Mouse (Mus musculus) 3T3-L1 (cell line): ENCODE data around the gene Pstpip1.

Source experiments
- DNase-seq: peaks from one replicate; pipeline ENCODE4 v3.0.0-alpha.2; 2015; ENCODE audit warnings: low read depth, low spot score

The Pstpip1 gene

GRCm38 (mm10) chr9:56089778-56090520 lies at the start of gene Pstpip1:
Pstpip1 (plus strand) TSS chr9:56089962.
- peak; percentile 22 for DNase-seq

DNA sequence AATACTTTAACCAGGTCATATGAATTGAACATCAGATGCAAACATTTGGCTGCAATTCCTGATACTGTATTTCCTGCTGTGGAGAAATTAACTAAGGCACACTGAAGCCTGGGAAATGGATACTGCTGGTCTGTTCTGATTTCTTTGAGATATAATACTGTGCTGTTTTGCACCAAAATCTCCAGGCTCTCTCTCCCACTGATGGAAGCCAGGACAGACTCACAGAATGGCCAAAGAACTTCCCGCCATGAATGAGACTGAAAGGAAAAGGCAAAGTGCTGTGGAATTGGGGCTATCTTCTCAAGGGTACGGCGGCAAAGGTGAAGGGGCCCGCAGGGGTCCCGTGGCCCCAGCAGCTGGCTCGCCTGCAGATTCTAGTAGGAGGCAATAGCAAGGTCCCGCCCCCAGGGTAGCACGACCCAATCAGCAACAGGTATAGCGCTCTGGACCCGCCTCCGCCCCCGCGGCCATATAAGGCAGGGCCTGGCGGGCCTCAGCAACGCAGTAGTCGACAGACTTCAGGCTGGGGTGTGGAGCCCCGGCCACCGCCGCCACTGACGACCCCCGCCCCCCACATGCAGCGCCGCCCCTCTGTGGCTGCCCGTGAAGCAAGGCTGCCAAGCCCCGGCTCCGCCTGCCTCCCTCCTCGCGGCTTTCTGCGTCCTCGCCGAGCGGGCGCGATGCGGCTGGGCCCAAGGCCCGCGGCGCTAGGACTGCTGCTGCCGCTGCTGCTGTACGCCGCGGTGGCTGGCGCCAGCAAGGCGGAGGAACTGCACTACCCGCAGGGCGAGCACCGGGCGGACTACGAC lies 48.2 kb upstream of the Pstpip1 start, which contains the start of gene Rcn2:
Rcn2 (plus strand) TSS at position 474 of the 809 bp plus-strand sequence.
- DNase-seq: peak; percentile 92

DNA sequence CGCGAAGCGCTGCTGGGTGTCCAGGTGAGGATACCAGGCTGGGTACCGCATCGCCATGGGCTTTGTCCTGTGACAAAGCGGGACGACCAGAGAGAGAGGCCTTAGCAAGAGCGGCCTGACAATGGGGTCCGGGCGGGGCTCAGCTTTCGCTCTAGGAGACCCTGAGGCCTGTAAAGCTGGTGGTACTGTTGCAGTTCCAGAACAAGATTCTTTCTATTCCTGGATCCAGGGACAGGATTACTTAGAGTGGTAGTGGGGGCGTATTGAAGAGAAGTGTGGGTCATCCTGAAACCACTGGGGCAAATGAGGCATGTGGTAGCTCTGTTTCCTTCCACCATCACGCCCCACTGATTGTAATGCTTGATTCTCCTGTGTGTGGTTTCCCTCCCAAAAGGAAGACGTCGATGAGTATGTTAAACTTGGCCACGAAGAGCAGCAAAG lies 47.6 kb upstream of the Pstpip1 start:
- peak; percentile 57 for DNase-seq

- DNase-seq: no peak
Measured at GRCm38 (mm10) chr9:56053796-56054195, 36.0 kb upstream of the Pstpip1 start.

DNA sequence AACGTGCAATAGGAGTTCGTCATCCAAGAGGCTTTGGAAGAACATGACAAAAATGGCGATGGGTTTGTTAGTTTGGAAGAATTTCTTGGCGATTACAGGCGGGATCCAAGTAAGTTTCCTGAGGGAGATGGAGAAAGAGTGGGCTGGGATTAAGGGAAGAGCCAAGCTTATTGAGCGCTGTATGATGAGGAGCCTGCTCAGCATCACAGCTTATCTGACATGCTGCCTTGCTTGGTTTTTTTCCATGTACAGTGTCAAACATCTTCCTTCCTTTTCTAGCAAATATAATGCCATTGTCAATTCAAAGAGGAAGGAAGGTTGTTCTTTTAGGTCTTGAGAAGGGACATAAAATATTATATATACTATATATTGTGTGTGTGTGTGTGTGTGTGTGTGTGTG lies 33.6 kb upstream of the Pstpip1 start:
- DNase-seq: no peak

DNA sequence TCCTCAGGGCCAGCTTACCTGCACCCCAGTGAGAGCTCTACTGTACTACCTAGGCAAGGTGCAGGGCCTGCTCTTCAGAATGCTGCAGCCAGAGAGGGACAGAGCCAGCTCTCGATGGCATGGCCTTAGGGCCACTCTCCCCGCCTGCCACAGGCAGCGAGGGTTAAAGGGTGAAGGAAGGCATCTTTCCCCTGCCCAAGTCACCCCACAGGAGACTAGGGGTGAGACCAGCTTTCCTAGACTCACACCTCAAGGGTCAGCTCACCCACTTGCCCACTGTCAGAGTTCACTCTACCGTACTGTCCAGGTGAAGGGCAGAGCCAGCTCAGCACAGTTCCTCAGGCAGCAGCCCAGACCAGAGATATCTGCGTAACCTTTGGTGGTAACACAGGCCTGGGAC lies 27.4 kb upstream of the Pstpip1 start:
- no peak for DNase-seq

DNA sequence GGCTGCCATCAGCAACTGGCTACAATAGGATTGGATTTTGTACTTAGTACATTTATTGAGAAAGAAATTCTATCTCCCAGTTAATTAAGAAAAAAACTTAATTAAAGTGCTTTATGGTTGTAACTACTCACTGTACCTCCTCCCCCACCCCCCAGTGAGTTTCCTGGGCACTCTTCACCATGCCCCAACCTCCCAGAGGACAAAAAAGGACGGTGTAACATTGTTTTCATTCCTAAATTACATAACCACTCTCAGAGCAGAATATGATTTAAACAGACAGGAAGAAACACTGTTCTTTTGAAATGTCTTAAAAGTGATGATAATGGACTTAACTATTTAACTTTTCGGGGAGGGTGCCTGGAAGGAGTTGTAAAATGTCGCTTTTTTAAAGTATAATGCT lies 24.8 kb upstream of the Pstpip1 start:
- no peak for DNase-seq

GRCm38 (mm10) chr9:56067964-56068363 lies 21.8 kb upstream of the Pstpip1 start:
- DNase-seq: no peak

- DNase-seq: no peak
Measured at GRCm38 (mm10) chr9:56068630-56069029, 21.1 kb upstream of the Pstpip1 start.

DNA sequence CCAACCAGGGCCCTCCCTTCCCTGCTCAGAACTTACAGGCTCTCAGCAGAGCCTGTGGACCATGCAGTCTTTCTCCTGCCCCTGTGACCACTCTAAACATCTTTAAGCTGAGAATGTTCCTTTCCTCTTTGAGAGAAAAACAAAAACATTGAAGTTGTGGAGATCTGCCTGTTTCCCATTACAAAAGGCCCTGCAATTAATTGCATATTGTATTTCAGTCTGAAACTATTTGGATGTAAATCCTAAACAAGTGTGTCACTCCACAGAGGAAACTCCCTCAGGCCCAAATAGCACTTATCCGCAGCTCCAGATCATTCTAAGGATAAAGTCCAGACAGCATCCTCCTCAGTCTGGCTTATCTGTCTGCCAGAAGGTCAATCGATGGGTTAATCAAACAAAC lies 16.9 kb upstream of the Pstpip1 start:
- no peak for DNase-seq

GRCm38 (mm10) chr9:56074863-56075262 lies 14.9 kb upstream of the Pstpip1 start:
- no peak for DNase-seq

DNA sequence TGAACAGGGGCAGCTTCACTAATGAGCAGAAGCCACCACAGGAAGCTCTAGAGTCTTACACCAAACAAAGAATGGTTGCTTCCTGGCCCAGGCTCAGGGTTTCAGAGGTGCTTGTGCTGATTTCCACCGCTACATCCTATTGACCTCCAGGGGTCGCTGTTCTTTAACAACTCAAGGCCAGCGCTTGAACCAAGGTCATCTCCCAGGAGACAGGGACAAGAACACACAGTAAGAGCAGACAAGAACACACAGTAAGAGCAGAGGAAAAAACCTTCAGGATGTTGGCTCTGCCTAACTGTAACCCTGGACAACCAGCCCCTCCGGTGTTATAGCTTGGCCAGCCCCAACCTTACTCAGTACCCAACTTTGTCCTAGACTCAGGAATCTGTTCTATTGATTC lies 14.5 kb upstream of the Pstpip1 start:
- peak; percentile 87 for DNase-seq

DNA sequence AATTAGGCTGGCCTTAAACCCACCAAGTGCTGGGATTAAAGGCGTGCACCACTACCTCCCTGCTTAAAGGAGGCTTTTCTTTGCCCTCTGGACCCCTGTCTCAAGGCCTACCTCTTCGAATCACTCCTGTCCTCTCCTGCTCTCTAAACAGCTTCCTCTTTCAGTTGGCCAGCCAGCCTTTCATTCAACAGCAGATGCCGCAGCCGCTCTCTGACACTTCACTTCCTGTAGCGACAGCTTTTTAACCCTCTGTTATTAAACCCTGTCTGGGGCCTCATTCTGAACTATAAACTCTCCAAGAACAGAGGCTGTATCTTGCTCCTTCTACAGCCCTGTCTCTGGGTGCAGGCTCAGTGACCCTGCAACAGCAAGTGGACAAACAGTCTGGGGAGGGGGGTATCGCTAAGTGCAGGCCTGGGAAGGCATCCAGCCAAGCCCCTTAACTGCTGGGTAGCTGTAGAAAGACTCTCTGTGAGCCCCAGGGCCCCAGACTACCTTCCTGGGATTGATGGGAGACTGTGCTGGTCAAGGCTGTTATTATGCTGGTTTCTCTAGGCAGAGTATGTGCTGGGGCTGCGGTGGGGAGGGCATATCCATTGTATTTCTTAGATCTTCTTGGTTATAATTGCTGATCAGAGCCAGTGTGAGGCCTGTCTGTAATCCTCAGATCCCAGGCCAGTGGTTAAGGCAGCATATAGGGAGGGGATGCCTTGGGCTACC lies 13.7 kb upstream of the Pstpip1 start:
- no peak for DNase-seq

DNA sequence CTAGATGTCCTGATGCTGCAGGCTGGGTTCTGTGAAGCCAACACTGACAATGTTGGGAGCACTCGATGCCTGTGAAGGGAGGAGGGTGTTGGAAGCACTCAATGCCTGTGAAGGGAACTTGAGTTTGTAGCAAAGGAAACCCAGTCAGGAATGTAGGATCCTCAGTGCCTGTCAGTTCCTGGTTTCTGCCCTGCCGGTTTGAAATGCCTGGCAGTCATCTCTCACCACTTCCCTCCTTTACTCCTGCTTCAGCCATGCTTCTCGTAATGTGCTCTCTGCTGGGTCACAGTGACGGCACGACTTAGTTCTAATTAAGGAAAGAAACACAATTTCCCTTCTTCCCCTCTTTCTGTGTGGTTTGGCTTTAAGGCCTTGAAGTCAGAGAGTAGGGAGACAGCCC lies 10.2 kb upstream of the Pstpip1 start:
- DNase-seq: no peak

GRCm38 (mm10) chr9:56086524-56086923 lies 3.2 kb upstream of the Pstpip1 start:
- no peak for DNase-seq

DNA sequence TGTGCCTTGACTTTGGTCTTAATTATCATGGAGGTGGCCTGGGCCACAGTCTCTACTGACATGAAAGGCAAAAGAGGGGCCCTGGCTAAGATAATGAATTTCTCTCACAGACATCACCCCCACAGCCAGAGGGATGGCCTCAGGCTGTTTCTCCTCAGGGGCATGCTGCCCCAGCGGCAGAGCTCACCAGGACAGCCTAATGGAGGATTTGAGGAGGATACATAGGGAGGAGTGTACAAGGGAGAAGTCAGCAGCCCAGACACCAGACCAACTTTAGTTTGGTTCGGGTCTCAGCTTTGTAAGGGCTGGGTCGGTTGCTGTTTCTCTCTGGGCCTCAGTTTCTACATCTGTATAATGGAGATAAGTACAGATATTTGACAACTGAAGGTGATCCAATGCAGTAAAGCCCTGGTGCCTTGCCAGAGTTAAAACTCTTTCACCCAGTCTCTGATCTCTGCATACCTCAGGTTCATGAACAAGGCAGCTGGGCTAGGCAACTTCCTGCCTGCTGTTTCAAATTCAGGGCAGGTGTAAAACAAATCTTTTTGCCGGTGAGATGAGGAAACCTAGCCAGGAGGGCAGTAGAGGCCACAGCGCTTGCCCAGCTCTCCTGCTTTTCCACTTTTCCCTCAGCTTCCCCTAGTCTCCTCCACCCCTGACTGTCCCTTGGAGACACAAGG lies 924 bp downstream of the Pstpip1 start:
- no peak for DNase-seq

- no peak for DNase-seq
Measured at GRCm38 (mm10) chr9:56092102-56092501, 2.3 kb downstream of the Pstpip1 start.

DNA sequence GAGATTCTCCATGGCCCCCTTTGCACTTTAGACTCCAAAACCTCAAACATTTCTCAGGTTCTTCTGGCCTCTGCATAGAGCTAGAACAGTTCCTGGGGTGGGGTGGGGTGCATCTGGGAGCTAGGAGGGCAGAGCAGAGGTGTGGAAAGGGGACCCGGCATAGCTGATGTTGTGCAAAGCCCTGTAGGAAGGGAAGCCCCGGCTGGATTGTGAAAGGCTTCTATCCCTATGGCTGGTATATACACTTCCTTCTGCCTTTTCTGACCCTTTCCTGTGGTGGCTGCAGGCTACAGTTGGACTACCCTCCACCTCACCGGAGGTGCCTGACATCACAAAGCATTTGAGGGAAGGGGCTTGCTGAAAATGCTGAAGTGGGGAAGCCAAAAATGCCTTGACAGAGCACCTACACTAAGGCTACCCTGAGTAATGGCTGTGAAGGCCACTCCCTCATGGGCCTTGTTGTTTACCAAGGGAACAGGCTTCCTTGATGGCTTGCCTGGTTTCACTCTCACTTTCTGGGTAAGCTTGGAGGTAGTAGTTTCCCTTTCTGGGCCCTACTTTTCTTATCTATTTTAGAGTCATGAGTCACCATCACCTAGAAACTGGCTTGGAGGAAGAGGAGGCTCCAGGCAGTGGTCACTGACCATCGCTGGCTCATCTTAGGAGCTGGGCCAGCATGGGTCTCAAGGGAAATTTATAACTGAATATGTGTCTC lies 8.0 kb downstream of the Pstpip1 start:
- DNase-seq: peak; percentile 48

- DNase-seq: peak; percentile 25
Measured at GRCm38 (mm10) chr9:56100041-56100522, 10.3 kb downstream of the Pstpip1 start.

DNA sequence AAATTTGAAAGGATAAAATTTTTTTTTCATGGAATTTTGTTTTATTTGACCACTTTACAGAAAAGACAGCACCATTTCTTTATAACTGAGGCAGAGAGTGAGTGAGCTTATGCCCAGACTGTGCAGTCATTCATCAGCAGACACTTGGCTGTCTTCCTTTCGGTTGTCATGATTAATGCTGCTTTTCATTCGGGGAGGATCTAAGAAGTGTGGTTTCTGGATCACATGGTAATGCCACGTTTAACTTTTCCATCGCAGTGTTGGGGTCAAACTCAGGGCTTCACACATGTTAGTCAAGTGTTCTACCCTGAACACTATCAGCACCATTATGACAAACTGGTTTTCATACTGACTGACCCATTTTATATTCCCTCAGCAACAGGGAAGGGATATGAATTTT lies 11.3 kb downstream of the Pstpip1 start:
- peak; percentile 89 for DNase-seq

DNA sequence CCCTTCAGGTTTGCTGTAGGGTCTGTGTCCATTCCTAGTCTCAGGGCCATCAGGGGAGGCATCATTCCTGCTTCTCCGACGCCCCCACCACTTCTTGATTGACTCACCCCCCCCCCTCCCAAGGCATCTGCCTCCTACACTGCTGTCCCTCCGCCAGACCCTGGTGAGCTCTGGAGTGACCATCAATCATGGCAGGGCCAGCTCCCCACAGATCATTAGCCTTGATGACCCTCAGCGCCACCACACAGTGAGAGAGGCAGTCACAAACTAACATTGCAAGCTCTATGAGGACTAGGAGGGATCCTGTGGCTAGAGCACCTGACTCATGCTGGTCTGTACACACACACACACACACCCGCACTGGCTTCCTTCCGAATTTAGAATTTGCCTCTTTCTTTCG lies 15.2 kb downstream of the Pstpip1 start:
- peak; percentile 37 for DNase-seq
